Mouse (Mus musculus) bone marrow macrophage, adult 2 months (primary cell): ENCODE results near the gene Srrm2.

ENCODE experiments used
- CTCF ChIP-seq: IDR thresholded peaks from 2 replicates; pipeline ENCODE4 v1.5.1; 2012; ENCODE audit warnings: low read depth, mild to moderate bottlenecking, low read length, moderate library complexity
- POLR2A ChIP-seq: IDR thresholded peaks from 2 replicates; pipeline ENCODE4 v1.6.1; 2012; ENCODE audit warnings: mild to moderate bottlenecking, low read depth, low read length, borderline replicate concordance

- TF ChIP-seq POLR2A: no peak
- no peak for TF ChIP-seq CTCF
Measured at GRCm38 (mm10) chr17:23825591-23825990, 35.3 kb downstream of the Srrm2 start.
